Mouse (Mus musculus) lung, embryonic 16.5 days (tissue): ENCODE results near the gene Dnajc16. TPM values are rescaled to one million over a fixed set of nuclear protein-coding genes. Genes with fewer than 3 reads are reported as not detected.

Source experiments
- ATAC-seq: fragments of 200-750 bp; cut with Nextera tagmentation; 2 replicates; pipeline ENCODE4 v1.8.0; 2017; ENCODE audit warnings: low read depth, mild to moderate bottlenecking, moderate library complexity
- H3K27ac ChIP-seq: fragments of 300-500 bp; sonication (generic); 2 replicates; pipeline ENCODE4 v1.5.1; 2014; ENCODE audit warnings: mild to moderate bottlenecking, control low read depth, low read length
- H3K27me3 ChIP-seq: fragments of 300-500 bp; sonication (generic); 2 replicates; pipeline ENCODE4 v1.6.1; 2014; ENCODE audit warnings: low read depth, low read length, mixed read lengths; ENCODE audit not compliant: control insufficient read depth, insufficient read depth
- H3K36me3 ChIP-seq: fragments of 300-500 bp; sonication (generic); 2 replicates; pipeline ENCODE4 v1.6.1; 2014; ENCODE audit warnings: low read length; ENCODE audit not compliant: control insufficient read depth, insufficient read depth
- H3K4me1 ChIP-seq: fragments of 300-500 bp; sonication (generic); replicated peaks from 2 replicates; pipeline ENCODE4 v1.6.1; 2014; ENCODE audit warnings: low read length, mixed read lengths; ENCODE audit not compliant: control insufficient read depth, insufficient read depth
- H3K4me2 ChIP-seq: fragments of 300-500 bp; sonication (generic); 2 replicates; pipeline ENCODE4 v1.6.1; 2014; ENCODE audit warnings: low read depth, low read length, control low read depth
- H3K4me3 ChIP-seq: fragments of 300-500 bp; sonication (generic); 2 replicates; pipeline ENCODE4 v1.5.1; 2014; ENCODE audit warnings: mild to moderate bottlenecking, low read length, control low read depth
- H3K9ac ChIP-seq: fragments of 300-500 bp; sonication (generic); 2 replicates; pipeline ENCODE4 v1.6.1; 2014; ENCODE audit warnings: low read length, control low read depth
- H3K9me3 ChIP-seq: fragments of 300-500 bp; sonication (generic); 2 replicates; pipeline ENCODE4 v1.6.1; 2016; ENCODE audit warnings: low read length; ENCODE audit not compliant: control insufficient read depth
- WGBS: fragments of 180-500 bp; shearing (Covaris S2); extraction: QIAGEN DNeasy Blood & Tissue Kit; methylation state at CpG from one replicate; pipeline ENCODE4 v1.1.7; 2014; 5-methylcytosine and 5-hydroxymethylcytosine counted together
- polyA plus RNA-seq: library from polyadenylated mRNA; unstranded; fragments of >200 nt; fragmentation: Nextera tagmentation; extraction: Ambion mirVana; gene quantifications from 2 replicates; pipeline ENCODE4 v1.2.1, GENCODE M21; 2015

Gene Dnajc16
- polyA plus RNA-seq, 1 experiment from 2014 or later, result 4.3 TPM

GRCm38 (mm10) chr4:141821178-141821577 lies 30.4 kb upstream of the Dnajc16 start:
- no peaks in the 10 kb centered on the region for H3K27me3 ChIP-seq
- 42% methylated on average over 3 of the region's 3 CpGs for WGBS
- no peak overlapping the region for H3K4me3 ChIP-seq
- no peak overlapping the region for H3K9ac ChIP-seq
- no peak overlapping the region for H3K4me2 ChIP-seq
- H3K4me1 ChIP-seq, result no peaks in the 10 kb centered on the region
- no peaks in the 10 kb centered on the region for H3K36me3 ChIP-seq
- ATAC-seq, result no peak
- H3K9me3 ChIP-seq, result no peaks in the 10 kb centered on the region
- H3K27ac ChIP-seq, result no peak overlapping the region

- Histone ChIP-seq H3K27ac (no peak overlapping the region), H3K4me3 (no peak overlapping the region), H3K9me3 (no peaks in the 10 kb centered on the region), H3K4me2 (no peak overlapping the region), H3K36me3 (no peaks in the 10 kb centered on the region), H3K27me3 (no peaks in the 10 kb centered on the region), H3K9ac (no peak overlapping the region), H3K4me1 (no peaks in the 10 kb centered on the region)
- ATAC-seq, result no peak
- 87% methylated on average over 7 of the region's 7 CpGs for WGBS
These were observed 28.6 kb upstream of the Dnajc16 start for GRCm38 (mm10) chr4:141819316-141819715.

- Histone ChIP-seq H3K9me3 (no peaks in the 10 kb centered on the region), H3K4me1 (no peaks in the 10 kb centered on the region), H3K36me3 (no peaks in the 10 kb centered on the region), H3K27me3 (no peaks in the 10 kb centered on the region), H3K27ac (no peak overlapping the region), H3K9ac (no peak overlapping the region), H3K4me3 (no peak overlapping the region), H3K4me2 (no peak overlapping the region)
- ATAC-seq, result no peak
- 79% methylated on average over 13 of the region's 13 CpGs for WGBS
These were observed 28.1 kb upstream of the Dnajc16 start for GRCm38 (mm10) chr4:141818861-141819260.

GRCm38 (mm10) chr4:141817706-141818105 lies 27.0 kb upstream of the Dnajc16 start:
- Histone ChIP-seq H3K9ac (no peak overlapping the region), H3K27ac (no peak overlapping the region), H3K27me3 (no peaks in the 10 kb centered on the region), H3K4me3 (no peak overlapping the region), H3K36me3 (peaks cover 3% of the 10 kb centered on the region), H3K4me1 (no peaks in the 10 kb centered on the region), H3K4me2 (no peak overlapping the region), H3K9me3 (no peaks in the 10 kb centered on the region)
- ATAC-seq, result no peak
- 76% methylated on average over 10 of the region's 10 CpGs for WGBS

- WGBS, result 66% methylated on average over 14 of the region's 14 CpGs
These were observed 26.3 kb upstream of the Dnajc16 start for GRCm38 (mm10) chr4:141816776-141817655.

GRCm38 (mm10) chr4:141816267-141816666 lies 25.5 kb upstream of the Dnajc16 start:
- H3K27me3 ChIP-seq, result no peaks in the 10 kb centered on the region
- H3K4me2 ChIP-seq, result no peak overlapping the region
- WGBS, result 87% methylated on average over 7 of the region's 7 CpGs
- no peak overlapping the region for H3K27ac ChIP-seq
- H3K4me1 ChIP-seq, result no peaks in the 10 kb centered on the region
- no peak for ATAC-seq
- no peak overlapping the region for H3K9ac ChIP-seq
- no peak overlapping the region for H3K4me3 ChIP-seq
- H3K9me3 ChIP-seq, result no peaks in the 10 kb centered on the region
- peaks cover 14% of the 10 kb centered on the region for H3K36me3 ChIP-seq

More at GRCm38 (mm10) chr4:141816776-141817655, 26.3 kb upstream of the Dnajc16 start:
- no peak overlapping the region for H3K4me2 ChIP-seq
- peaks cover 10% of the 10 kb centered on the region for H3K36me3 ChIP-seq
- H3K9ac ChIP-seq, result no peak overlapping the region
- no peak for ATAC-seq
- no peaks in the 10 kb centered on the region for H3K4me1 ChIP-seq
- H3K27ac ChIP-seq, result no peak overlapping the region
- no peak overlapping the region for H3K4me3 ChIP-seq
- no peaks in the 10 kb centered on the region for H3K9me3 ChIP-seq
- H3K27me3 ChIP-seq, result no peaks in the 10 kb centered on the region

- Histone ChIP-seq H3K4me3 (no peak overlapping the region), H3K4me1 (no peaks in the 10 kb centered on the region), H3K36me3 (peaks cover 27% of the 10 kb centered on the region), H3K27me3 (no peaks in the 10 kb centered on the region), H3K4me2 (no peak overlapping the region), H3K27ac (no peak overlapping the region), H3K9ac (no peak overlapping the region), H3K9me3 (no peaks in the 10 kb centered on the region)
- ATAC-seq, result no peak
- 93% methylated on average over 7 of the region's 7 CpGs for WGBS
These were observed 20.6 kb upstream of the Dnajc16 start for GRCm38 (mm10) chr4:141811375-141811774.

- H3K9ac ChIP-seq, result no peak overlapping the region
- no peaks in the 10 kb centered on the region for H3K9me3 ChIP-seq
- peaks cover 28% of the 10 kb centered on the region for H3K36me3 ChIP-seq
- H3K27me3 ChIP-seq, result no peaks in the 10 kb centered on the region
- no peak overlapping the region for H3K27ac ChIP-seq
- H3K4me3 ChIP-seq, result no peak overlapping the region
- H3K4me2 ChIP-seq, result no peak overlapping the region
- no peak for ATAC-seq
- 92% methylated on average over 2 of the region's 2 CpGs for WGBS
- H3K4me1 ChIP-seq, result no peaks in the 10 kb centered on the region
These were observed 20.2 kb upstream of the Dnajc16 start for GRCm38 (mm10) chr4:141810975-141811374.

- peaks cover 35% of the 10 kb centered on the region for H3K36me3 ChIP-seq
- ATAC-seq, result 0 out of 2 replicates have a peak, but pooled peaks have one; percentile 23
- H3K27ac ChIP-seq, result no peak overlapping the region
- H3K27me3 ChIP-seq, result no peaks in the 10 kb centered on the region
- H3K9ac ChIP-seq, result no peak overlapping the region
- no peak overlapping the region for H3K4me3 ChIP-seq
- no peak overlapping the region for H3K4me2 ChIP-seq
- WGBS, result 75% methylated on average over 8 of the region's 8 CpGs
- no peaks in the 10 kb centered on the region for H3K4me1 ChIP-seq
- H3K9me3 ChIP-seq, result no peaks in the 10 kb centered on the region
These were observed 19.2 kb upstream of the Dnajc16 start for GRCm38 (mm10) chr4:141809850-141810464.
